Mouse (Mus musculus) neural tube, embryonic 11.5 days (tissue): Measurements from ENCODE around the gene Ttn. TPM values are rescaled to one million over a fixed set of nuclear protein-coding genes. Genes with fewer than 3 reads are reported as not detected.

Experiments
- ATAC-seq: fragments of 200-750 bp; cut with Nextera tagmentation; 2 replicates; pipeline ENCODE4 v1.8.0; 2017; ENCODE audit warnings: moderate number of reproducible peaks, mild to moderate bottlenecking, moderate TSS enrichment, moderate library complexity; ENCODE audit not compliant: insufficient read depth, low FRiP score, low TSS enrichment
- DNase-seq: peaks from one replicate; pipeline ENCODE4 v3.0.0-alpha.2; 2015; ENCODE audit warnings: low spot score
- H3K27ac ChIP-seq: fragments of 300-500 bp; sonication (generic); 2 replicates; pipeline ENCODE4 v1.5.1; 2014; ENCODE audit warnings: low read depth, mild to moderate bottlenecking, low read length
- H3K27me3 ChIP-seq: fragments of 300-500 bp; sonication (generic); 2 replicates; pipeline ENCODE4 v1.6.1; 2014; ENCODE audit warnings: mild to moderate bottlenecking, low read length, mixed read lengths; ENCODE audit not compliant: control insufficient read depth, insufficient read depth
- H3K36me3 ChIP-seq: fragments of 300-500 bp; sonication (generic); 2 replicates; pipeline ENCODE4 v1.6.1; 2014; ENCODE audit warnings: mild to moderate bottlenecking, low read length, moderate library complexity, mixed read lengths; ENCODE audit not compliant: control insufficient read depth, insufficient read depth
- H3K4me1 ChIP-seq: fragments of 300-500 bp; sonication (generic); 2 replicates; pipeline ENCODE4 v1.6.1; 2014; ENCODE audit warnings: low read length, mixed read lengths; ENCODE audit not compliant: control insufficient read depth, insufficient read depth
- H3K4me2 ChIP-seq: fragments of 300-500 bp; sonication (generic); 2 replicates; pipeline ENCODE4 v1.6.1; 2014; ENCODE audit warnings: low read depth, mild to moderate bottlenecking, moderate library complexity
- H3K4me3 ChIP-seq: fragments of 300-500 bp; sonication (generic); 2 replicates; pipeline ENCODE4 v1.5.1; 2014; ENCODE audit warnings: low read depth, low read length
- H3K9ac ChIP-seq: fragments of 300-500 bp; sonication (generic); 2 replicates; pipeline ENCODE4 v1.6.1; 2014; ENCODE audit warnings: mild to moderate bottlenecking, low read length
- H3K9me3 ChIP-seq: fragments of 300-500 bp; sonication (generic); 2 replicates; pipeline ENCODE4 v1.6.1; 2016; ENCODE audit warnings: low read length; ENCODE audit not compliant: control insufficient read depth
- WGBS: fragments of 180-500 bp; shearing (Covaris S2); extraction: QIAGEN DNeasy Blood & Tissue Kit; methylation state at CpG from one replicate; pipeline ENCODE4 v1.1.7; 2014; 5-methylcytosine and 5-hydroxymethylcytosine counted together
- polyA plus RNA-seq: library from polyadenylated mRNA; unstranded; fragments of >200 nt; fragmentation: Nextera tagmentation; extraction: Ambion mirVana; gene quantifications from 2 replicates; pipeline ENCODE4 v1.2.1, GENCODE M21; 2014

The Ttn gene
- polyA plus RNA-seq, 1 experiment from 2014 or later = 14.6 TPM

DNA sequence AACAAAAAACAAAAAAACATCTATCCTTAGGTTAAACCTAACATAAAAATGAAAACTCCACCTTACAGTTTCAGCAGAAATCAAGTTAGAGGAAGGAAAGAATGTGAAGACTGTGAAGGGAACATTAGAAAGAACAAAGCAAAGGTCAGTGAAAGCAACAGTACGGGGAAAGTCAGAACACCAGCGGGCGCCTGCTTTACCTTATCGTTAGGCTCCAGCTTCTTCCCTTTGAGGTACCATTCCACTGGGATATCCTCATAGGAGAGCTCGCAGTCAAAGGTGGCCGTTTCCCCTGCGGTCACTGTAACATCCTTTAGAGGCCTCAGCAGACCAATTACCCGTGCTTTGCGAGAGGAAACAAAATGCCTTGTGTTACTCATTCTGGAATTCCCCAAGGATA is 175.5 kb downstream of the Ttn start:
- Histone ChIP-seq H3K4me2 (no peak overlapping the region), H3K9me3 (no peaks in the 10 kb centered on the region), H3K27ac (no peak overlapping the region), H3K4me1 (no peaks in the 10 kb centered on the region), H3K36me3 (no peaks in the 10 kb centered on the region), H3K27me3 (no peaks in the 10 kb centered on the region), H3K9ac (no peak overlapping the region), H3K4me3 (no peak overlapping the region)
- DNase-seq (no peak), ATAC-seq (no peak)
- 83% methylated on average over 9 of the region's 9 CpGs for WGBS

DNA sequence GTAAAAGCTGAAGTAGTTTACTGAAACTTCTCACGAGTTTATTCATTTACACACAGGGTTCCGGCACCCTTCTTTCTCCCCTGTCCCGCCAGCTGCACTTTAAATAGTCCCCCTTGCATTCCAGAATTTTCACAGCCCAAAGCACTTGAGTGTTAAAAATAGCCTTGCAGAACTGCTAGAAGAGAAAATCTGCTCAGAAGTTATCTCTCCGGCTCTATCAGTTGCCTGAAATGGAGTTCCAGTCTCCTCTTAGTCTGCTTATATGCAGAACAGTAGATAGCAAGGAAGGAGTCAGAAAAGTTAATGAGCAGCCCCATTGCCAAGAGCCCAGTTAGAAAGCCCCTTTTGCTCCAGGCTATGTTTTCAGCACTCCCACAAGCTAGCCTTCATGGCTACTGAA is 176.0 kb downstream of the Ttn start:
- no peaks in the 10 kb centered on the region for H3K27me3 ChIP-seq
- DNase-seq (no peak), ATAC-seq (no peak)
- no peaks in the 10 kb centered on the region for H3K9me3 ChIP-seq
- H3K4me1 ChIP-seq = no peaks in the 10 kb centered on the region
- H3K4me3 ChIP-seq = no peak overlapping the region
- H3K9ac ChIP-seq = no peak overlapping the region
- no peaks in the 10 kb centered on the region for H3K36me3 ChIP-seq
- 85% methylated on average over 4 of the region's 4 CpGs for WGBS
- no peak overlapping the region for H3K4me2 ChIP-seq
- H3K27ac ChIP-seq = no peak overlapping the region

DNA sequence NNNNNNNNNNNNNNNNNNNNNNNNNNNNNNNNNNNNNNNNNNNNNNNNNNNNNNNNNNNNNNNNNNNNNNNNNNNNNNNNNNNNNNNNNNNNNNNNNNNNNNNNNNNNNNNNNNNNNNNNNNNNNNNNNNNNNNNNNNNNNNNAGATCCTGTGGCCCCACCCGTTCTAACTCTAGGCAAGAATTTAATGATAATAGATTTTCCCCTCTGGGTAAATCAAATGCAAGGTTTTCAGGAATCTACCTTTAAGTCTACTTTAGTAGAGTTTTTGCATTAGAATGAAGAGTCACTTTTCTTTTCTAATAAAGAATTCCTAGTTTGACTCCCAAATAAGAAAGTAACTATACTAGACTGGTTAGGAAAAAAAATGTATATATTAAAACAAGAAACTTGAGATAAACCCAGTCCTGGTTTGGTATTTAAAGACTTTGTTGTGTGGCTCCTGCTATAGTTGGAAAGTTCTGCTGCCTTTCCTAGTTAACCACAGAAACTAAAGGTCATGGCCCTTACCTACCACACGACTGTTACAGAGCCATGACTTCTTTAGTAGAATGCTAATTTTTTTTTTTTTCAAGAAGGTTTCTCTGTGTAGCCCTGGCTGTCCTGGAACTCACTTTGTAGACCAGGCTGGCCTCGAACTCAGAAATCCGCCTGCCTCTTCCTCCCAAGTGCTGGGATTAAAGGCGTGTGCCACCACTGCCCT is 177.0 kb downstream of the Ttn start:
- Histone ChIP-seq H3K4me3 (no peak overlapping the region), H3K4me1 (no peaks in the 10 kb centered on the region), H3K27me3 (no peaks in the 10 kb centered on the region), H3K4me2 (no peak overlapping the region), H3K27ac (no peak overlapping the region), H3K36me3 (no peaks in the 10 kb centered on the region), H3K9ac (no peak overlapping the region), H3K9me3 (no peaks in the 10 kb centered on the region)
- DNase-seq (no peak), ATAC-seq (no peak)
- 74% methylated on average over 5 of the region's 5 CpGs for WGBS

DNA sequence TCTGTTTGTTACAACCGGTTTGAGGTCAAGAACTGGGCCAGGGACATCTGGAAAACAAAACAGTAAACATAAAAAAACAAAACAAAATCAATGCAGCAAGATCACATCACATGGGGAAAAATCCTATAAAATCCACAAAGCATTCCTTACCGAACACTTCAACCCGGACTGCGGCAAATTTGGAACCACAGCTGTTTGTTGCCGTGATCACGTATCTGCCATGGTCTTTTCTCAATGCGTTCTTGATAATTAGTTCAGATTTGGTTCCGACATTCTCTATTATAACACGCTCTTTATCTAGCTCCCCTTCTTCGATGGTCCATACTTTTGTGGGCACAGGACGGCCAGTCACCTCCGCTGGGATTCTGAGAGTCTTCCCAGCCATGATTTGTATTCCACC is 198.2 kb downstream of the Ttn start:
- Histone ChIP-seq H3K4me3 (no peak overlapping the region), H3K4me1 (no peaks in the 10 kb centered on the region), H3K9ac (no peak overlapping the region), H3K27me3 (no peaks in the 10 kb centered on the region), H3K4me2 (no peak overlapping the region), H3K27ac (no peak overlapping the region), H3K9me3 (no peaks in the 10 kb centered on the region), H3K36me3 (no peaks in the 10 kb centered on the region)
- WGBS = 91% methylated on average over 12 of the region's 12 CpGs
- DNase-seq (no peak), ATAC-seq (no peak)

DNA sequence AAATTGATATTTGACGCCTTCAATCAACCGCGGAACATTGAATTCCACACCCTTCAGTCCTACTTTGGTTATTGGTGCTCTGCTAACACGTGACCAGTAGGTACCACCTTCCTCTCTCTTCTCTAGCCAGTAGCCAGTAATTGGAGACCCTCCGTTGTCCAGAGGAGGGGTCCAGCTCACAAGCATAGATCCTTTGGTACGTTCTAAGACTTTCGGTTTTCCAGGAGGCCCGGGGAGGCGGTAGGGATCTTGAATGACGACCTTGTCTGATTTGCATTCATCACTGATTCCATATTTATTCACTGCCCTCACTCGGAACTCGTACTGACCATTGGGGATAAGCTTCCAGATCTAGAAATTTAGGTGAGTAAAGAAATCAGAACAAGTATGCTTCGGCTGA is 201.6 kb downstream of the Ttn start:
- DNase-seq (no peak), ATAC-seq (no peak)
- WGBS = 91% methylated on average over 13 of the region's 13 CpGs
- H3K4me2 ChIP-seq = no peak overlapping the region
- no peaks in the 10 kb centered on the region for H3K9me3 ChIP-seq
- H3K27me3 ChIP-seq = no peaks in the 10 kb centered on the region
- no peak overlapping the region for H3K4me3 ChIP-seq
- no peaks in the 10 kb centered on the region for H3K36me3 ChIP-seq
- no peak overlapping the region for H3K9ac ChIP-seq
- H3K4me1 ChIP-seq = no peaks in the 10 kb centered on the region
- H3K27ac ChIP-seq = no peak overlapping the region

DNA sequence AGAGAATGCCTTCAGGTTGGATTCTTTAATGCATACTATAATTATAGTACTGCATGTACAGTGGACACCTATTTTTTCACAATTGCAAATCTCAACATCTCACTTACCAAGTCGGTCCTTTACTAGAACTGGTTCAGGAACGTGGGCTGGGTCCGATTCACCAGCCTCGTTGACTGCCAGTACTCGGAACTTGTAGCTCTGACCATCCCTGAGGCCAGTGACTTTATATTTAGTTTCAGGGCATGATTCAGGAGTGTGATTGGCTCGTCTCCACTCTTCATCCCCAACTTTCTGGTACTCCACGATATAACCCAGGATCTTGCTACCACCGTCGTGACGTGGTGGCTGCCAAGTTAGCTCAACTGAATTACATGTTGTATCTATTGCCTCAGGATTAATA is 212.5 kb downstream of the Ttn start:
- 94% methylated on average over 10 of the region's 10 CpGs for WGBS
- no peak for DNase-seq

DNA sequence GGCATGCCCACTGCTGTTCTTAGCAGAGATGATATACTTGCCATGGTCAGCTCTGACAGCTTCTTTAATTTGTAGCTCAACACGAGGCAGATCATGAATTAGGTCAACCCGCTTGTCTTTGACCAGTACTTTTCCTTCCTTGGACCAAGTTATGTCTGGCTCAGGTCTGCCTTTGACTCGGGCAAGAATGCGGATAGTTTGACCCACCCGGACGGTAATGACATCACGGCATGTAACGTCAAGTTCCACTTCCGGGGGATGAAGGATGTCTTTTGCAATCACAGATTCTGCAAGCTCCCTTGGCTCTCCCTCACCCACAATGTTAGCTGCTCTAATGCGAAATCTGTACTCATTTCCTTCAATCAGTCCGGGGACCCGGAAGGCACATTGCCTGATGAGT is 215.1 kb downstream of the Ttn start:
- Histone ChIP-seq H3K27ac (no peak overlapping the region), H3K27me3 (no peaks in the 10 kb centered on the region), H3K9ac (no peak overlapping the region), H3K4me3 (no peak overlapping the region), H3K4me1 (no peaks in the 10 kb centered on the region), H3K36me3 (no peaks in the 10 kb centered on the region), H3K4me2 (no peak overlapping the region), H3K9me3 (no peaks in the 10 kb centered on the region)
- no peak for DNase-seq
- 95% methylated on average over 12 of the region's 12 CpGs for WGBS
- no peak for ATAC-seq

More for the DNA sequence above, 212.5 kb downstream of the Ttn start:
- Histone ChIP-seq H3K27ac (no peak overlapping the region), H3K36me3 (no peaks in the 10 kb centered on the region), H3K27me3 (no peaks in the 10 kb centered on the region), H3K4me3 (no peak overlapping the region), H3K4me2 (no peak overlapping the region), H3K4me1 (no peaks in the 10 kb centered on the region), H3K9ac (no peak overlapping the region), H3K9me3 (no peaks in the 10 kb centered on the region)
- ATAC-seq = no peak

DNA sequence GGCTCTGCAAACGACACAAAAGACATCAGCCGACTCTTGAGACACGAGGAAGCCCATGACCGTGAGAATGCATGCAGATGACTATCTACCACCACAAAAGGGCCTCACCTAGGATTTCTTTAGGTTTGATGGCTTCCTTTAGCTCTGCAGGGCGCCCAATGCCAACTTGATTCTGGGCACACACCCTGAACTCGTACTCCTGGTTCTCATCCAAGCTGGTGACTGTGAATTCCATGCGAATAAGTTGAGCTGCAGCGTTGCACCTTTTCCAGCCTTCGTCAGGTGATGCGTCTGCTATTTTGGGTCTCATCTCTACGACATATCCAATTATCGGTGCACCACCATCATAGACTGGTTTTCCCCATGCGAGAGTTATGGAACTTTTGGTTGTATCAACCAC is 217.8 kb downstream of the Ttn start:
- whole genome bisulfite sequencing = 93% methylated on average over 13 of the region's 13 CpGs
- Histone ChIP-seq H3K4me3 (no peak overlapping the region), H3K36me3 (no peaks in the 10 kb centered on the region), H3K4me1 (no peaks in the 10 kb centered on the region), H3K27ac (no peak overlapping the region), H3K9ac (no peak overlapping the region), H3K27me3 (no peaks in the 10 kb centered on the region), H3K4me2 (no peak overlapping the region), H3K9me3 (no peaks in the 10 kb centered on the region)
- DNase-seq (no peak), ATAC-seq (no peak)

DNA sequence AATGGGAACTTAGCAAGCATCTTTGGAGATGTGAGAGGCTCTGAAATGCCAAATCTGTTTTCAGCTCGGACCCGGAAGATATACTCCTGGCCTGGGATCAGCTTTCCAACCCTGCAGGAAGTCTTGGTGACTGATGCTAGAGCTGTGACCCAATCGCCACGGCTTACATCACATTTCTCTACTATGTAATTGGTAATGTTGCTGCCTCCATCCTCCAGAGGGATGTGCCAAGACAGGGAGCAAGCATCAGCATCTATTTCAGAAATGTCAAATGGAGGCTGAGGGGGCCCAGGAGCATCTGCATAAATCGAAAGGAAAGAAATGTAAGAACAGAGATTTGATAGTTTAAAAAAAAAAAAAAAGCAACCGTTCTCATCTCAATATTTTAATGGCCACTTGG is 220.2 kb downstream of the Ttn start:
- no peaks in the 10 kb centered on the region for H3K36me3 ChIP-seq

More for the DNA sequence above, 220.2 kb downstream of the Ttn start:
- H3K9ac ChIP-seq = no peak overlapping the region
- 93% methylated on average over 6 of the region's 6 CpGs for whole genome bisulfite sequencing
- no peak overlapping the region for H3K27ac ChIP-seq
- H3K27me3 ChIP-seq = no peaks in the 10 kb centered on the region
- no peak overlapping the region for H3K4me2 ChIP-seq
- H3K4me3 ChIP-seq = no peak overlapping the region
- no peak for DNase-seq
- no peaks in the 10 kb centered on the region for H3K9me3 ChIP-seq
- ATAC-seq = no peak
- no peaks in the 10 kb centered on the region for H3K4me1 ChIP-seq
